Mouse (Mus musculus): ENCODE results near the gene Plxnd1. TPM values are rescaled to one million over a fixed set of nuclear protein-coding genes. Genes with fewer than 3 reads are reported as not detected.

Gene Plxnd1
- polyA plus RNA-seq, 1 experiment from 2014 or later = 9.6 TPM

DNA sequence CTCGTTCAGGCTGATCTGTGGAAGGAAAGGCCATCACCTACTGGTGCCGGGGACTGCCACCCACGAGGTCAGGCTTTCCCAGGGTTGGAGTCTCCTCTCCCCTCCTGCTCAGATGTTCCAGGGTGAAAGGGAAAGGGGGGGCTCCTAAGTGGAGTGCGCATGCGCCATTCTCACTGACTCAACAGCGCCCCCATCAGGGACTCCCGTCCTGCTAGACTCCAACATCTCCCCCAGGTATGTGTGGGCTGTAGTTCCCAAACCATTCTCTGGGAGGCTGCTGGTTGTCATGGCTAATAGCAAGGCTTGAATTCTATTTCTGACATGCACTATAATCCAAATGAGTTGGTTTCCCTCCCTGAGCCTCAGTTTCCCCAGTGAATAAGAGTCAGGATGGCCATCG, 16.2 kb downstream of the Plxnd1 start:
- peak; percentile 43 for TF ChIP-seq CTCF (IDR thresholded peaks at IDR 0.05; ENCODE audit: low read depth)
- ATAC-seq = no peak
- 77% methylated on average over 8 of the region's 8 CpGs for WGBS

DNA sequence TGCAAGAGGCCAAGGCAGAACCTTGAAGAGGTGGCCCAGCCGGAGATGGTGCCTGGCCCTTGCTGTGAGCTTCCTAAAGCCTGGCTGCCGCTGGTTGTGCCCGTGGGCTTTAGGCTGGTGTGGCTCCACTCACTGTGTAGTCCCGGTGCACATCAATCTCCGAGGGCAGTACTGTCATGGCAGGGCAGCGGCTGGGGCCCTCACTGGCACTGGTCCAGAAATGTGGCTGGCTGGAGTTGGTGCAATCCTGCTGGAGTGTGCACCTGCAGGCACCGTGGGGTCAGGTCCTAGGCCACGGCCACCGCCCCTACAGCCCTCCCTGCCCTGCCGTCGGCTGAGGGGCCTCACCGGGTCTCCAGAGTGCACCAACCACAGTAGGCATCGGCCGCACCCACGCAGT, 17.0 kb downstream of the Plxnd1 start:
- no peak overlapping the region for H3K27ac ChIP-seq (ENCODE audit: low read depth, low read length)

More for the DNA sequence above, 16.2 kb downstream of the Plxnd1 start:
- Histone ChIP-seq H3K9ac (ENCODE audit: low read depth, low read length) (no peak overlapping the region), H3K27me3 (replicated peaks; ENCODE audit: control insufficient read depth, insufficient read depth, low read length) (no peaks in the 10 kb centered on the region), H3K4me1 (replicated peaks; ENCODE audit: control insufficient read depth, insufficient read depth, low read length) (no peaks in the 10 kb centered on the region), H3K4me2 (replicated peaks; ENCODE audit: low read depth) (no peak overlapping the region), H3K36me3 (ENCODE audit: control insufficient read depth, insufficient read depth) (peaks cover 11% of the 10 kb centered on the region; the same call in 1 of the 2 replicates), H3K27ac (ENCODE audit: low read depth, low read length) (no peak overlapping the region), H3K9me3 (ENCODE audit: control insufficient read depth) (no peaks in the 10 kb centered on the region), H3K4me3 (ENCODE audit: low read depth, low read length) (no peak overlapping the region)

DNA sequence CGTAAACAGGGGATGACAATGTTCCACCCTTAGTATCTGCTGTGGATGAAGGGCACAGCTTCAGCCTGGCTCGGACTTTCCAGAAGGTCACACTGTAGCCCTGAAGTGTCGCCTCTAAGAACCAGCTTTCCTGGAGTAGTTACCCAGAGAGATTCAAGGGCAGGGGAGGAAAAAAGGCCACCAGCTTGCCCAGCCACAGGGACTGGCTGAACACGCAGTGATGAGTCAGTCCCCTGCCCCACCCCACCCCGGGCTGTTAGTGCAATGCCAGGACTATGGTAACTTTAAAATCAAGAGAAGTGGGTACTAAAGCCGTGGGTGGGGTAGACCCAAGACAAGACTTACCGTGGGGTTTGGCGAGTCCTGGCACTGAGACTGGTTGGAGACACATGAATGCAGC, 19.2 kb downstream of the Plxnd1 start:
- Histone ChIP-seq H3K4me3 (ENCODE audit: low read depth, low read length) (no peak overlapping the region), H3K27ac (ENCODE audit: low read depth, low read length) (no peak overlapping the region), H3K36me3 (ENCODE audit: control insufficient read depth, insufficient read depth) (peaks cover 12% of the 10 kb centered on the region; the same call in 1 of the 2 replicates), H3K4me2 (replicated peaks; ENCODE audit: low read depth) (no peak overlapping the region), H3K4me1 (replicated peaks; ENCODE audit: control insufficient read depth, insufficient read depth, low read length) (no peaks in the 10 kb centered on the region), H3K9me3 (ENCODE audit: control insufficient read depth) (no peaks in the 10 kb centered on the region), H3K9ac (ENCODE audit: low read depth, low read length) (no peak overlapping the region), H3K27me3 (replicated peaks; ENCODE audit: control insufficient read depth, insufficient read depth, low read length) (no peaks in the 10 kb centered on the region)
- no peak for TF ChIP-seq CTCF (IDR thresholded peaks at IDR 0.05; ENCODE audit: low read depth)
- ATAC-seq = no peak
- WGBS = 77% methylated on average over 8 of the region's 8 CpGs

More for the DNA sequence above, 17.0 kb downstream of the Plxnd1 start:
- H3K4me2 ChIP-seq (replicated peaks; ENCODE audit: low read depth) = no peak overlapping the region
- no peaks in the 10 kb centered on the region for H3K4me1 ChIP-seq (replicated peaks; ENCODE audit: control insufficient read depth, insufficient read depth, low read length)
- H3K9me3 ChIP-seq (ENCODE audit: control insufficient read depth) = no peaks in the 10 kb centered on the region
- no peak overlapping the region for H3K4me3 ChIP-seq (ENCODE audit: low read depth, low read length)
- TF ChIP-seq CTCF (IDR thresholded peaks at IDR 0.05; ENCODE audit: low read depth) = no peak
- 57% methylated on average over 15 of the region's 15 CpGs for WGBS
- H3K36me3 ChIP-seq (ENCODE audit: control insufficient read depth, insufficient read depth) = peaks cover 11% of the 10 kb centered on the region; the same call in 1 of the 2 replicates
- no peaks in the 10 kb centered on the region for H3K27me3 ChIP-seq (replicated peaks; ENCODE audit: control insufficient read depth, insufficient read depth, low read length)
- no peak overlapping the region for H3K9ac ChIP-seq (ENCODE audit: low read depth, low read length)
- no peak for ATAC-seq

DNA sequence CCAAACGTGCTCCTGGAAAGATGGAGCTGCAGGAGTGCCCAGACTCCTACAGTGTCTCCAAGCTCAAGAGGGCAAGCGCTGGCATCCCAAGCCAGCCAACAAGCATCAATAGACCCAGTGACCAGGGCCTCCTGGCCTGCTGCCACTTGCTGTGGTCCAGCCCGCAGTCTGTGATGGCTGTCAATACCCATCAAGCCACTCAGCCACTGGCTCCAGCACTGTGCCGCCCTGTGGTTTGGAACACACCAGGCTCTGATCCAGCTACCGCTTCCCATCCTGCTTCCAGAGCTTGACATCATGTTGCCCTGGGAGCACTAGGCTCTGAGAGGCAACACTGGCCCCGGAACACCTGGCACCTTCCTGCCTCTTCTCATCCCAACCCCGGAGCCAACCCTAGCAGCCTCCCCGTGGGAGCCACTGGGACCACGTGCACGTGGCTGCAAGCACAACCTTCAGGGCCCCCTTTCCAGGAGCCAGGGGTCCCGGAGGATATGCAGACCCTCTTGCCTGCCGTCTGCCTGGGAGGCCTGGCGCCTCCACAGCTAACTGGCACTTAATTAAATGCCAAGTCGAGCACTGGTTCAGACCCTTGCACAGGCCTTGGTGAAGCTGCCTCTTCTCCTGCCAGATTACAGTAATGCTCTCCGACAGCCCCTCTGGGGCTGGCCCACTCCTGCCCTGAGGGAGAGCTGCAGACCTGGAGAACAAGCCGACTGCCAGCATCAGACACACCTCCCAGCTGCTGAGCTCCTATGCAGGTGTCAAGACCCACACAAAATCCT, 20.7 kb downstream of the Plxnd1 start:
- no peaks in the 10 kb centered on the region for H3K9me3 ChIP-seq (ENCODE audit: control insufficient read depth)
- no peak for ATAC-seq
- H3K4me3 ChIP-seq (ENCODE audit: low read depth, low read length) = no peak overlapping the region
- H3K4me2 ChIP-seq (replicated peaks; ENCODE audit: low read depth) = no peak overlapping the region
- WGBS = 79% methylated on average over 16 of the region's 16 CpGs
- no peaks in the 10 kb centered on the region for H3K27me3 ChIP-seq (replicated peaks; ENCODE audit: control insufficient read depth, insufficient read depth, low read length)
- H3K9ac ChIP-seq (ENCODE audit: low read depth, low read length) = no peak overlapping the region
- no peak for TF ChIP-seq CTCF (IDR thresholded peaks at IDR 0.05; ENCODE audit: low read depth)
- no peak overlapping the region for H3K27ac ChIP-seq (ENCODE audit: low read depth, low read length)
- H3K4me1 ChIP-seq (replicated peaks; ENCODE audit: control insufficient read depth, insufficient read depth, low read length) = no peaks in the 10 kb centered on the region
- peaks cover 20% of the 10 kb centered on the region; the same call in 1 of the 2 replicates for H3K36me3 ChIP-seq (ENCODE audit: control insufficient read depth, insufficient read depth)

DNA sequence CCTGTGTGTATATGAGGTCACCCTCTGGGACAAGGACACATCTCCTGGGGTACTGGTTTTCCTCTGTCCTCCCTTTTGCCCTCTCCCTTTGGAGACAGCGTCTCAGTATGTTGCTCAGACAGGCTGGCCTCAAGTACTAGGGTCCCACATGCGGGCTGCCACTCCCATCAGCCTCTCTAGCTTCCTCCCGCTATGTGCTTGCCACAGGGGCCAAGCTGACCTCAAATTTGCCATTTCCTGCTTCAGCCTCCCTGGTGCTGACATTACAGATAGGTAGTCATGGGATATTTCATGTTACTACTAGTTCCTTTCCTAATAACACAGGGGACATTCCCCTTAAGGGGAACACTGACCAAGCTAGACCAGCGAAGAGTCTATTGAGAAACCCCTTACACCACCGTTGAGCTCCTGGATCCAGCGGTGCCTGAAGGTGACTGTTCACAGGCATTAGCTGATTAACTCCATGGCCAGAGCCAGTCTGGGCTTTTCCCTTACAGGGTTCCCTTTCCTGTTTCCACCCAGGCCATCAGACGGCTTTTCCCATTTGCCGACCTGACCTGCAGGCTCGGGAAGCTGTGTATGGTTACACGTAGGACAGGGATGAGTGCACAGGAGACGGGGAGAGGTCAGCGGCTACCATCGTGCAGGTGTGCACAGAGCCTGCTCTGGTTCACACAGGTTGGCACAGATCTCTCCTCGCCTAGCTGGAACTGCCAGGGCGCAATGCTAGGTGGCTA, 21.5 kb downstream of the Plxnd1 start:
- H3K4me3 ChIP-seq (ENCODE audit: low read depth, low read length) = no peak overlapping the region
- H3K9me3 ChIP-seq (ENCODE audit: control insufficient read depth) = no peaks in the 10 kb centered on the region
- no peak overlapping the region for H3K27ac ChIP-seq (ENCODE audit: low read depth, low read length)
- peaks cover 20% of the 10 kb centered on the region; the same call in 1 of the 2 replicates for H3K36me3 ChIP-seq (ENCODE audit: control insufficient read depth, insufficient read depth)
- H3K4me1 ChIP-seq (replicated peaks; ENCODE audit: control insufficient read depth, insufficient read depth, low read length) = no peaks in the 10 kb centered on the region
- no peak overlapping the region for H3K9ac ChIP-seq (ENCODE audit: low read depth, low read length)
- TF ChIP-seq CTCF (IDR thresholded peaks at IDR 0.05; ENCODE audit: low read depth) = no peak
- ATAC-seq = no peak
- H3K27me3 ChIP-seq (replicated peaks; ENCODE audit: control insufficient read depth, insufficient read depth, low read length) = no peaks in the 10 kb centered on the region
- 88% methylated on average over 15 of the region's 15 CpGs for WGBS
- no peak overlapping the region for H3K4me2 ChIP-seq (replicated peaks; ENCODE audit: low read depth)

DNA sequence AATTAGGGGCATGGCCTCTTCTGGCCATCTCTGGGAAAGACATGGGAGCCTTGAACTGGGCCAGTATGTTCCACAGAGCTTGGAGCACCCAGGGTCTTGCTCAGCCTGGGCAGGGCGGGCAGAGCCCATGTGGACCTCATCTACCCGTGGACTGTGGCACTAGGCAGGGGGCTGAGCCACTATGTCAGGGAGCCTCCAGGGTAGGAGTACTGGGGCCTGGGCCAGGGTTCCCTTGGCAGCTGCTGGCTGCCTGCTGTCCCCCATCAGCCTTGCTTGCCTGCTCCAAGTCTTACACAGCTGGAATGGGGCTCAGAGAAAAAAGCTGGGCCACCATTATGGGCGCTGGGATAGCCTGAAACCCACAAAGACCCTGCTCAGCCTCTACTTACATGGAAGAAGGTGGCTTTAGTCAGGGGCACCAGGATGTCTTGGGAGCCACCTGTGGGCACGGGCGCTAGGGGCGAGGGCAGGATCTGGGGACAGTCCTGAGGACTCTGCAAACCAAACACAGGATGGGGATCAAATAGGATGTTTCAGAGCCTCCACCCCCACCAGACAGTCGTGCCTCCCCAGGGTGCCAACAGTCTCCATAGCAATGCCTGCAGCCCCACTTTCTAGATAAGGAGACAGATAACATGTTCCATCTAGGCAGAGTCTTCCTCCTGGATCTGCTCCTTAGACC, 22.6 kb downstream of the Plxnd1 start:
- Histone ChIP-seq H3K4me1 (replicated peaks; ENCODE audit: control insufficient read depth, insufficient read depth, low read length) (no peaks in the 10 kb centered on the region), H3K27ac (ENCODE audit: low read depth, low read length) (no peak overlapping the region), H3K36me3 (ENCODE audit: control insufficient read depth, insufficient read depth) (peaks cover 17% of the 10 kb centered on the region; the same call in 1 of the 2 replicates), H3K4me2 (replicated peaks; ENCODE audit: low read depth) (no peak overlapping the region), H3K9ac (ENCODE audit: low read depth, low read length) (no peak overlapping the region), H3K4me3 (ENCODE audit: low read depth, low read length) (no peak overlapping the region), H3K9me3 (ENCODE audit: control insufficient read depth) (no peaks in the 10 kb centered on the region), H3K27me3 (replicated peaks; ENCODE audit: control insufficient read depth, insufficient read depth, low read length) (no peaks in the 10 kb centered on the region)
- 76% methylated on average over 7 of the region's 7 CpGs for WGBS
- ATAC-seq = no peak
- TF ChIP-seq CTCF (IDR thresholded peaks at IDR 0.05; ENCODE audit: low read depth) = no peak

All from intestine, postnatal 0 days (tissue).